23 mouse cellular contexts compared by ENCODE assay signal in the genomic region with DNA sequence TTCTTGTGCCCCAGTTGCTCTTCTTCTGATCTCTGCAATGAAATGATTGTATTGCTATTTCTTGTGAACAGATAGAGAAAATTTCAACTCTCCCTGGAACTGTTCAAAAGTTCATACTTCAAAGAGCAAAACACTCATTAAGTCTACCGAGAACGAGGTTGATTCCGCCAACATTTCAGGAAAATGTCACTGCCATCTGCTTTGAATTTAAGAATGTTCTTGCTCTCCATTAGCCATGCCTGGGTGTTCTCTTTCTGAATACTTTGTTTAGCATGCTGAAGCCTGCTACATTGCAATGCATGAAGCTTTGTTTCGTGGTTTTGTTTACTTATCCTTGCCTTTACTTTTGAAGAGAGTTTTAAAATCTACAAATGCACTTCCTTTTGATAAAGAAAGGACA.
DNase-seq lines count a peak whose midpoint lies in the region; ATAC-seq and TF ChIP-seq lines count a peak whose summit lies in the region.
"Had no signal": no experiment of that assay in that cellular context is flagged by ENCODE, and none has a peak within 500 bp of the region (broad histone marks: within the 10 kb centered on the region; RNA-seq: fewer than 3 reads in every experiment).

No protein-coding gene starts in this region.

- H3K9ac ChIP-seq in hindbrain, postnatal 0 days (replicated peaks; ENCODE audit: low read length), result no peak overlapping the region
- H3K9ac ChIP-seq in hindbrain, embryonic 12.5 days, result no peak overlapping the region
- no peak overlapping the region for H3K9ac ChIP-seq in embryonic facial prominence, embryonic 15.5 days
- no peak overlapping the region for H3K9ac ChIP-seq in intestine, embryonic 16.5 days (ENCODE audit: low read depth, low read length)
- H3K9ac ChIP-seq: forebrain, embryonic 12.5 days; heart, embryonic 15.5 days; hindbrain, embryonic 15.5 days; limb, embryonic 13.5 days; liver, embryonic 14.5 days; lung, embryonic 14.5 days; midbrain, embryonic 13.5 days had no signal

- no peak for ATAC-seq in hindbrain, postnatal 0 days
- no peak for ATAC-seq in hindbrain, embryonic 12.5 days (ENCODE audit: low FRiP score)
- ATAC-seq in embryonic facial prominence, embryonic 15.5 days (ENCODE audit: insufficient number of reproducible peaks, low FRiP score, low TSS enrichment, low read depth), result no peak
- no peak for ATAC-seq in intestine, embryonic 16.5 days
- ATAC-seq: CD4-positive, CD25-positive, alpha-beta regulatory T cell, adult 4 months; midbrain, embryonic 13.5 days had no signal

- 45% methylated on average over 4 of the region's 4 CpGs for WGBS in hindbrain, postnatal 0 days
- 67% methylated on average over 4 of the region's 4 CpGs for WGBS in hindbrain, embryonic 12.5 days
- WGBS in embryonic facial prominence, embryonic 15.5 days, result 25% methylated on average over 4 of the region's 4 CpGs
- 18% methylated on average over 4 of the region's 4 CpGs for WGBS in limb, embryonic 10.5 days
- 75% methylated on average over 4 of the region's 4 CpGs for WGBS in intestine, embryonic 16.5 days
- 30% methylated on average over 4 of the region's 4 CpGs for WGBS in cerebellum, adult 2 months

- H3K36me3 ChIP-seq in hindbrain, postnatal 0 days (ENCODE audit: insufficient read depth, low read length), result no peaks in the 10 kb centered on the region
- no peaks in the 10 kb centered on the region for H3K36me3 ChIP-seq in hindbrain, embryonic 12.5 days
- no peaks in the 10 kb centered on the region for H3K36me3 ChIP-seq in embryonic facial prominence, embryonic 15.5 days
- no peaks in the 10 kb centered on the region for H3K36me3 ChIP-seq in limb, embryonic 10.5 days
- no peaks in the 10 kb centered on the region for H3K36me3 ChIP-seq in intestine, embryonic 16.5 days (ENCODE audit: control insufficient read depth, insufficient read depth, low read length)
- H3K36me3 ChIP-seq: forebrain, embryonic 12.5 days; heart, embryonic 15.5 days; hindbrain, embryonic 15.5 days; limb, embryonic 13.5 days; midbrain, embryonic 13.5 days had no signal

- no peak overlapping the region for H3K27ac ChIP-seq in hindbrain, postnatal 0 days
- H3K27ac ChIP-seq in hindbrain, embryonic 12.5 days, result no peak overlapping the region
- 0 out of 2 replicates have a peak overlapping the region, but pooled peaks have one; percentile 58 for H3K27ac ChIP-seq in embryonic facial prominence, embryonic 15.5 days (replicated peaks)
- H3K27ac ChIP-seq in limb, embryonic 10.5 days, result peak overlapping the region; percentile 25
- H3K27ac ChIP-seq in intestine, embryonic 16.5 days (ENCODE audit: low read length), result no peak overlapping the region
- no peak overlapping the region for H3K27ac ChIP-seq in cerebellum, adult 2 months (ENCODE audit: insufficient read depth, low read length)
- H3K27ac ChIP-seq: forebrain, embryonic 12.5 days; heart, embryonic 15.5 days; hindbrain, embryonic 15.5 days; kidney, postnatal 0 days; limb, embryonic 13.5 days; liver, embryonic 14.5 days; midbrain, embryonic 13.5 days had no signal

- H3K4me3 ChIP-seq in hindbrain, postnatal 0 days (ENCODE audit: low read length), result no peak overlapping the region
- no peak overlapping the region for H3K4me3 ChIP-seq in hindbrain, embryonic 12.5 days
- no peak overlapping the region for H3K4me3 ChIP-seq in embryonic facial prominence, embryonic 15.5 days (replicated peaks)
- H3K4me3 ChIP-seq in limb, embryonic 10.5 days, result no peak overlapping the region
- no peak overlapping the region for H3K4me3 ChIP-seq in intestine, embryonic 16.5 days (ENCODE audit: low read length)
- no peak overlapping the region for H3K4me3 ChIP-seq in cerebellum, adult 2 months (replicated peaks; ENCODE audit: insufficient read depth, low read depth, low read length)
- H3K4me3 ChIP-seq: forebrain, embryonic 12.5 days; heart, embryonic 15.5 days; hindbrain, embryonic 15.5 days; limb, embryonic 13.5 days; megakaryocyte, embryonic 14.5 days; midbrain, embryonic 13.5 days had no signal

- H3K4me1 ChIP-seq in hindbrain, postnatal 0 days (ENCODE audit: insufficient read depth, low read length), result no peaks in the 10 kb centered on the region; the same call in 1 of the 2 replicates
- no peaks in the 10 kb centered on the region for H3K4me1 ChIP-seq in hindbrain, embryonic 12.5 days
- H3K4me1 ChIP-seq in embryonic facial prominence, embryonic 15.5 days, result 0 out of 2 replicates have a peak, but pooled peaks cover 3% of the 10 kb centered on the region
- peaks cover 9% of the 10 kb centered on the region for H3K4me1 ChIP-seq in limb, embryonic 10.5 days
- no peaks in the 10 kb centered on the region for H3K4me1 ChIP-seq in intestine, embryonic 16.5 days (ENCODE audit: control insufficient read depth, insufficient read depth, low read length)
- H3K4me1 ChIP-seq in cerebellum, adult 2 months (ENCODE audit: control insufficient read depth, insufficient read depth, low read length), result no peaks in the 10 kb centered on the region
- H3K4me1 ChIP-seq: heart, embryonic 15.5 days; hindbrain, embryonic 15.5 days; megakaryocyte, embryonic 14.5 days; midbrain, embryonic 13.5 days had no signal

- DNase-seq in hindbrain, postnatal 0 days (ENCODE audit: low spot score), result peak; percentile 10
- peak; percentile 44 for DNase-seq in embryo, embryonic 10.5 days (ENCODE audit: low spot score)
- no peak for DNase-seq in limb, embryonic 10.5 days (ENCODE audit: low spot score)
- DNase-seq in cerebellum, adult 2 months, result no peak
- no peak for DNase-seq in right cerebral cortex, adult 2 months (ENCODE audit: low spot score in 2 of 2)
- DNase-seq: adrenal gland, postnatal 25 days; cerebellum, adult 9-11 months; heart, postnatal 4 days; kidney, adult 11 months; lung, embryonic 14.5 days; thymus, postnatal 14 days had no signal

- no peaks in the 10 kb centered on the region for H3K9me3 ChIP-seq in hindbrain, postnatal 0 days (ENCODE audit: low read length)
- no peaks in the 10 kb centered on the region for H3K9me3 ChIP-seq in hindbrain, embryonic 12.5 days (replicated peaks)
- H3K9me3 ChIP-seq in embryonic facial prominence, embryonic 15.5 days (replicated peaks), result no peaks in the 10 kb centered on the region
- H3K9me3 ChIP-seq in limb, embryonic 10.5 days (replicated peaks), result no peaks in the 10 kb centered on the region
- H3K9me3 ChIP-seq in intestine, embryonic 16.5 days (ENCODE audit: control insufficient read depth, low read length), result no peaks in the 10 kb centered on the region
- H3K9me3 ChIP-seq: forebrain, embryonic 12.5 days; heart, embryonic 15.5 days; hindbrain, embryonic 15.5 days; limb, embryonic 13.5 days; megakaryocyte, embryonic 14.5 days; midbrain, embryonic 13.5 days had no signal

- no peak overlapping the region for H3K4me2 ChIP-seq in hindbrain, postnatal 0 days (ENCODE audit: low read depth, low read length)
- H3K4me2 ChIP-seq in hindbrain, embryonic 12.5 days (replicated peaks), result no peak overlapping the region
- H3K4me2 ChIP-seq in embryonic facial prominence, embryonic 15.5 days (replicated peaks), result no peak overlapping the region
- no peak overlapping the region for H3K4me2 ChIP-seq in intestine, embryonic 16.5 days (ENCODE audit: low read depth, low read length)
- H3K4me2 ChIP-seq: forebrain, embryonic 12.5 days; heart, embryonic 15.5 days; hindbrain, embryonic 15.5 days; limb, embryonic 13.5 days; lung, embryonic 14.5 days; midbrain, embryonic 13.5 days had no signal

- no peaks in the 10 kb centered on the region for H3K27me3 ChIP-seq in hindbrain, postnatal 0 days (ENCODE audit: insufficient read depth, low read length)
- H3K27me3 ChIP-seq in hindbrain, embryonic 12.5 days, result no peaks in the 10 kb centered on the region
- H3K27me3 ChIP-seq in embryonic facial prominence, embryonic 15.5 days, result no peaks in the 10 kb centered on the region
- no peaks in the 10 kb centered on the region for H3K27me3 ChIP-seq in limb, embryonic 10.5 days (ENCODE audit: low read depth, poor library complexity, severe bottlenecking)
- H3K27me3 ChIP-seq in intestine, embryonic 16.5 days (replicated peaks; ENCODE audit: control insufficient read depth, insufficient read depth, low read length), result no peaks in the 10 kb centered on the region
- H3K27me3 ChIP-seq in cerebellum, adult 2 months (ENCODE audit: control insufficient read depth, insufficient read depth, low read length), result no peaks in the 10 kb centered on the region
- H3K27me3 ChIP-seq: forebrain, embryonic 12.5 days; heart, embryonic 15.5 days; hindbrain, embryonic 15.5 days; limb, embryonic 13.5 days; megakaryocyte, embryonic 14.5 days; midbrain, embryonic 13.5 days had no signal

- TF ChIP-seq POLR2A in cerebellum, adult 2 months (IDR thresholded peaks at IDR 0.05; ENCODE audit: borderline replicate concordance, insufficient read depth, low read length), result no peak

- no peak for TF ChIP-seq CTCF in hindbrain, postnatal 0 days (IDR thresholded peaks at IDR 0.05; ENCODE audit: low read depth)
- no peak for TF ChIP-seq CTCF in cerebellum, adult 2 months (IDR thresholded peaks at IDR 0.05; ENCODE audit: borderline replicate concordance, insufficient read depth, low read depth, low read length)

Comparison
In these comparisons a context has a peak if more than half of its experiments do, and no peak if none do; other contexts are left out.
1. DNase-seq: peak in hindbrain, postnatal 0 days (single experiment) and embryo, embryonic 10.5 days (single experiment); none in limb, embryonic 10.5 days (single experiment), cerebellum, adult 2 months (0 of 2) and right cerebral cortex, adult 2 months (0 of 2).
2. H3K27ac ChIP-seq: peak in embryonic facial prominence, embryonic 15.5 days (single experiment) and limb, embryonic 10.5 days (single experiment); none in hindbrain, postnatal 0 days (single experiment), hindbrain, embryonic 12.5 days (single experiment), intestine, embryonic 16.5 days (single experiment) and cerebellum, adult 2 months (single experiment).